Mouse (Mus musculus) liver, embryonic 15.5 days (tissue): ENCODE measurements around the gene Tbc1d16. TPM values are rescaled to one million over a fixed set of nuclear protein-coding genes. Genes with fewer than 3 reads are reported as not detected.

Experiments
- ATAC-seq: fragments of 200-750 bp; cut with Nextera tagmentation; 2 replicates; pipeline ENCODE4 v1.8.0; 2017; ENCODE audit warnings: moderate number of reproducible peaks, mild to moderate bottlenecking, moderate library complexity; ENCODE audit not compliant: insufficient read depth
- H3K27ac ChIP-seq: fragments of 300-500 bp; sonication (generic); replicated peaks from 2 replicates; pipeline ENCODE4 v1.5.1; 2015; ENCODE audit warnings: mild to moderate bottlenecking, inconsistent platforms
- H3K27me3 ChIP-seq: fragments of 300-500 bp; sonication (generic); 2 replicates; pipeline ENCODE4 v1.6.1; 2015; ENCODE audit warnings: mild to moderate bottlenecking, inconsistent platforms
- H3K36me3 ChIP-seq: fragments of 300-500 bp; sonication (generic); replicated peaks from 2 replicates; pipeline ENCODE4 v1.6.1; 2015; ENCODE audit warnings: moderate library complexity, mild to moderate bottlenecking, inconsistent platforms
- H3K4me1 ChIP-seq: fragments of 300-500 bp; sonication (generic); replicated peaks from 2 replicates; pipeline ENCODE4 v1.6.1; 2015; ENCODE audit warnings: inconsistent platforms
- H3K4me2 ChIP-seq: fragments of 300-500 bp; sonication (generic); 2 replicates; pipeline ENCODE4 v1.6.1; 2015; ENCODE audit warnings: moderate library complexity, mild to moderate bottlenecking, inconsistent platforms
- H3K4me3 ChIP-seq: fragments of 300-500 bp; sonication (generic); replicated peaks from 2 replicates; pipeline ENCODE4 v1.5.1; 2015; ENCODE audit warnings: mild to moderate bottlenecking, inconsistent platforms
- H3K9ac ChIP-seq: fragments of 300-500 bp; sonication (generic); 2 replicates; pipeline ENCODE4 v1.6.1; 2015; ENCODE audit warnings: moderate library complexity, mild to moderate bottlenecking, inconsistent platforms
- H3K9me3 ChIP-seq: fragments of 300-500 bp; sonication (generic); replicated peaks from 2 replicates; pipeline ENCODE4 v1.6.1; 2016; ENCODE audit warnings: inconsistent platforms
- WGBS: fragments of 180-500 bp; shearing (Covaris S2); methylation state at CpG from one replicate; pipeline ENCODE4 v1.1.7; 2015; ENCODE audit warnings: mixed read lengths; ENCODE audit not compliant: insufficient replicate concordance; 5-methylcytosine and 5-hydroxymethylcytosine counted together
- polyA plus RNA-seq: library from polyadenylated mRNA; unstranded; fragments of >200 nt; fragmentation: Nextera tagmentation; extraction: Ambion mirVana; gene quantifications from 2 replicates; pipeline ENCODE4 v1.2.1, GENCODE M21; 2015

The Tbc1d16 gene
- polyA plus RNA-seq, 1 experiment from 2014 or later = 1.6 TPM

- H3K9me3 ChIP-seq = no peaks in the 10 kb centered on the region
- no peaks in the 10 kb centered on the region for H3K36me3 ChIP-seq
- WGBS = 79% methylated on average over 7 of the region's 7 CpGs
- no peaks in the 10 kb centered on the region for H3K27me3 ChIP-seq
- no peak overlapping the region for H3K9ac ChIP-seq
- H3K27ac ChIP-seq = no peak overlapping the region
- H3K4me3 ChIP-seq = no peak overlapping the region
- ATAC-seq = no peak
- H3K4me1 ChIP-seq = no peaks in the 10 kb centered on the region
- no peak overlapping the region for H3K4me2 ChIP-seq
These were observed 63.9 kb downstream of the Tbc1d16 start for GRCm38 (mm10) chr11:119164375-119164774.

- no peak for ATAC-seq
- Histone ChIP-seq H3K4me1 (no peaks in the 10 kb centered on the region), H3K4me3 (no peak overlapping the region), H3K36me3 (no peaks in the 10 kb centered on the region), H3K27ac (no peak overlapping the region), H3K4me2 (no peak overlapping the region), H3K9ac (no peak overlapping the region), H3K27me3 (no peaks in the 10 kb centered on the region), H3K9me3 (no peaks in the 10 kb centered on the region)
- 78% methylated on average over 7 of the region's 7 CpGs for WGBS
These were observed 64.6 kb downstream of the Tbc1d16 start for GRCm38 (mm10) chr11:119163734-119163992.

- Histone ChIP-seq H3K9ac (no peak overlapping the region), H3K9me3 (no peaks in the 10 kb centered on the region), H3K27me3 (no peaks in the 10 kb centered on the region), H3K4me3 (no peak overlapping the region), H3K36me3 (no peaks in the 10 kb centered on the region), H3K4me2 (no peak overlapping the region), H3K4me1 (no peaks in the 10 kb centered on the region), H3K27ac (no peak overlapping the region)
- WGBS = 43% methylated on average over 22 of the region's 22 CpGs
- no peak for ATAC-seq
These were observed 65.2 kb downstream of the Tbc1d16 start for GRCm38 (mm10) chr11:119162959-119163733.

- Histone ChIP-seq H3K36me3 (no peaks in the 10 kb centered on the region), H3K4me2 (no peak overlapping the region), H3K9me3 (no peaks in the 10 kb centered on the region), H3K27me3 (no peaks in the 10 kb centered on the region), H3K4me3 (no peak overlapping the region), H3K4me1 (no peaks in the 10 kb centered on the region), H3K27ac (no peak overlapping the region), H3K9ac (no peak overlapping the region)
- WGBS = 40% methylated on average over 2 of the region's 2 CpGs
- ATAC-seq = no peak
These were observed 66.6 kb downstream of the Tbc1d16 start for GRCm38 (mm10) chr11:119161665-119162064.

- no peaks in the 10 kb centered on the region for H3K9me3 ChIP-seq
- ATAC-seq = no peak
- no peak overlapping the region for H3K4me3 ChIP-seq
- H3K27ac ChIP-seq = no peak overlapping the region
- no peaks in the 10 kb centered on the region for H3K27me3 ChIP-seq
- no peaks in the 10 kb centered on the region for H3K36me3 ChIP-seq
- no peak overlapping the region for H3K9ac ChIP-seq
- peak overlapping the region; percentile 46; the same call in 1 of the 2 replicates for H3K4me2 ChIP-seq
- 66% methylated on average over 5 of the region's 5 CpGs for WGBS
- no peaks in the 10 kb centered on the region for H3K4me1 ChIP-seq
These were observed 68.2 kb downstream of the Tbc1d16 start for GRCm38 (mm10) chr11:119160050-119160449.

GRCm38 (mm10) chr11:119159496-119159895 is 68.8 kb downstream of the Tbc1d16 start:
- Histone ChIP-seq H3K9me3 (no peaks in the 10 kb centered on the region), H3K27me3 (no peaks in the 10 kb centered on the region), H3K4me3 (0 out of 2 replicates have a peak overlapping the region, but pooled peaks have one; percentile 15), H3K36me3 (no peaks in the 10 kb centered on the region), H3K9ac (no peak overlapping the region), H3K4me2 (peak overlapping the region; percentile 46), H3K27ac (no peak overlapping the region), H3K4me1 (no peaks in the 10 kb centered on the region)
- peak; percentile 64 for ATAC-seq
- 39% methylated on average over 11 of the region's 11 CpGs for WGBS

GRCm38 (mm10) chr11:119157377-119158189 is 70.7 kb downstream of the Tbc1d16 start:
- WGBS = 59% methylated on average over 20 of the region's 20 CpGs
- ATAC-seq = no peak
- Histone ChIP-seq H3K27me3 (no peaks in the 10 kb centered on the region), H3K9me3 (no peaks in the 10 kb centered on the region), H3K27ac (no peak overlapping the region), H3K36me3 (no peaks in the 10 kb centered on the region), H3K4me2 (no peak overlapping the region), H3K4me3 (no peak overlapping the region), H3K4me1 (no peaks in the 10 kb centered on the region), H3K9ac (no peak overlapping the region)

GRCm38 (mm10) chr11:119156481-119157254 is 71.6 kb downstream of the Tbc1d16 start:
- H3K9ac ChIP-seq = no peak overlapping the region

GRCm38 (mm10) chr11:119155638-119156480 is 72.4 kb downstream of the Tbc1d16 start:
- no peaks in the 10 kb centered on the region for H3K4me1 ChIP-seq
- 70% methylated on average over 30 of the region's 30 CpGs for WGBS
- no peaks in the 10 kb centered on the region for H3K27me3 ChIP-seq
- H3K9me3 ChIP-seq = no peaks in the 10 kb centered on the region
- no peak overlapping the region for H3K4me3 ChIP-seq
- no peak overlapping the region for H3K27ac ChIP-seq
- H3K9ac ChIP-seq = no peak overlapping the region
- H3K36me3 ChIP-seq = no peaks in the 10 kb centered on the region
- no peak for ATAC-seq
- no peak overlapping the region for H3K4me2 ChIP-seq

More at GRCm38 (mm10) chr11:119156481-119157254, 71.6 kb downstream of the Tbc1d16 start:
- no peak for ATAC-seq
- Histone ChIP-seq H3K4me2 (no peak overlapping the region), H3K9me3 (no peaks in the 10 kb centered on the region), H3K4me1 (no peaks in the 10 kb centered on the region), H3K27ac (no peak overlapping the region), H3K4me3 (no peak overlapping the region), H3K27me3 (no peaks in the 10 kb centered on the region), H3K36me3 (no peaks in the 10 kb centered on the region)
- WGBS = 69% methylated on average over 24 of the region's 24 CpGs

- Histone ChIP-seq H3K36me3 (no peaks in the 10 kb centered on the region), H3K27ac (no peak overlapping the region), H3K9me3 (no peaks in the 10 kb centered on the region), H3K4me1 (no peaks in the 10 kb centered on the region), H3K27me3 (no peaks in the 10 kb centered on the region), H3K9ac (no peak overlapping the region), H3K4me3 (no peak overlapping the region), H3K4me2 (no peak overlapping the region)
- ATAC-seq = no peak
- 64% methylated on average over 14 of the region's 14 CpGs for WGBS
These were observed 75.9 kb downstream of the Tbc1d16 start for GRCm38 (mm10) chr11:119152321-119152831.
